Mouse (Mus musculus) thymus, postnatal 0 days (tissue): Measurements from ENCODE around the gene Ralgapa2. TPM values are rescaled to one million over a fixed set of nuclear protein-coding genes. Genes with fewer than 3 reads are reported as not detected.
"Not testable (repeated sequence)": the region's sequence is repeated elsewhere in the genome, so short reads cannot be mapped to it uniquely, and the experiment has no call there.

Experiments
- DNase-seq: peaks from one replicate; pipeline ENCODE4 v3.0.0-alpha.2; 2015; ENCODE audit warnings: low spot score
- polyA plus RNA-seq: library from polyadenylated mRNA; unstranded; fragments of >200 nt; fragmentation: Nextera tagmentation; extraction: Ambion mirVana; gene quantifications from 2 replicates; pipeline ENCODE4 v1.2.1, GENCODE M21; 2015

Ralgapa2 gene
- polyA plus RNA-seq, 1 experiment from 2014 or later = 5.1 TPM

- no peak for DNase-seq
Measured at GRCm38 (mm10) chr2:146499111-146499510, 13.0 kb downstream of the Ralgapa2 start.

- DNase-seq = no peak
Measured at GRCm38 (mm10) chr2:146498298-146498697, 13.8 kb downstream of the Ralgapa2 start.

GRCm38 (mm10) chr2:146496995-146497394 lies 15.1 kb downstream of the Ralgapa2 start:
- no peak for DNase-seq

GRCm38 (mm10) chr2:146495781-146496180 lies 16.4 kb downstream of the Ralgapa2 start:
- no peak for DNase-seq

GRCm38 (mm10) chr2:146493354-146493946 lies 18.7 kb downstream of the Ralgapa2 start:
- DNase-seq = no peak

GRCm38 (mm10) chr2:146491830-146492610 lies 20.1 kb downstream of the Ralgapa2 start:
- no peak for DNase-seq

- DNase-seq = no peak
Measured at GRCm38 (mm10) chr2:146490926-146491325, 21.2 kb downstream of the Ralgapa2 start.

- DNase-seq = no peak
Measured at GRCm38 (mm10) chr2:146488291-146488690, 23.9 kb downstream of the Ralgapa2 start.

- DNase-seq = no peak
Measured at GRCm38 (mm10) chr2:146482859-146483258, 29.3 kb downstream of the Ralgapa2 start.

- no peak for DNase-seq
Measured at GRCm38 (mm10) chr2:146477491-146477890, 34.7 kb downstream of the Ralgapa2 start.

- no peak for DNase-seq
Measured at GRCm38 (mm10) chr2:146476428-146476972, 35.6 kb downstream of the Ralgapa2 start.

- no peak for DNase-seq
Measured at GRCm38 (mm10) chr2:146476001-146476400, 36.1 kb downstream of the Ralgapa2 start.

GRCm38 (mm10) chr2:146470947-146471346 lies 41.2 kb downstream of the Ralgapa2 start:
- DNase-seq = no peak

- peak; percentile 20 for DNase-seq
Measured at GRCm38 (mm10) chr2:146469707-146470420, 42.3 kb downstream of the Ralgapa2 start.

- DNase-seq = no peak
Measured at GRCm38 (mm10) chr2:146468898-146469297, 43.2 kb downstream of the Ralgapa2 start.

- no peak for DNase-seq
Measured at GRCm38 (mm10) chr2:146468016-146468415, 44.1 kb downstream of the Ralgapa2 start.

GRCm38 (mm10) chr2:146466811-146467210 lies 45.3 kb downstream of the Ralgapa2 start:
- DNase-seq = not testable (repeated sequence)

GRCm38 (mm10) chr2:146457494-146457893 lies 54.6 kb downstream of the Ralgapa2 start:
- DNase-seq = no peak

- no peak for DNase-seq
Measured at GRCm38 (mm10) chr2:146456612-146457011, 55.5 kb downstream of the Ralgapa2 start.

GRCm38 (mm10) chr2:146456062-146456461 lies 56.1 kb downstream of the Ralgapa2 start:
- no peak for DNase-seq

- DNase-seq = no peak
Measured at GRCm38 (mm10) chr2:146444009-146444408, 68.1 kb downstream of the Ralgapa2 start.
